Mouse (Mus musculus) frontal cortex, adult (tissue): ENCODE results near the gene Hjurp.
A peak's percentile ranks its signal among the peaks of the same experiment; 100 is the strongest.

Experiments used
- ATAC-seq: cut with Nextera tagmentation; 2 replicates; pipeline ENCODE4 v1.9.2; 2017; ENCODE audit warnings: mild to moderate bottlenecking, moderate library complexity, mixed read lengths; ENCODE audit not compliant: low TSS enrichment

Hjurp gene

GRCm38 (mm10) chr1:88262255-88262654 lies 15.2 kb downstream of the Hjurp start:
- ATAC-seq, result no peak

GRCm38 (mm10) chr1:88261706-88262105 lies 15.7 kb downstream of the Hjurp start:
- no peak for ATAC-seq

DNA sequence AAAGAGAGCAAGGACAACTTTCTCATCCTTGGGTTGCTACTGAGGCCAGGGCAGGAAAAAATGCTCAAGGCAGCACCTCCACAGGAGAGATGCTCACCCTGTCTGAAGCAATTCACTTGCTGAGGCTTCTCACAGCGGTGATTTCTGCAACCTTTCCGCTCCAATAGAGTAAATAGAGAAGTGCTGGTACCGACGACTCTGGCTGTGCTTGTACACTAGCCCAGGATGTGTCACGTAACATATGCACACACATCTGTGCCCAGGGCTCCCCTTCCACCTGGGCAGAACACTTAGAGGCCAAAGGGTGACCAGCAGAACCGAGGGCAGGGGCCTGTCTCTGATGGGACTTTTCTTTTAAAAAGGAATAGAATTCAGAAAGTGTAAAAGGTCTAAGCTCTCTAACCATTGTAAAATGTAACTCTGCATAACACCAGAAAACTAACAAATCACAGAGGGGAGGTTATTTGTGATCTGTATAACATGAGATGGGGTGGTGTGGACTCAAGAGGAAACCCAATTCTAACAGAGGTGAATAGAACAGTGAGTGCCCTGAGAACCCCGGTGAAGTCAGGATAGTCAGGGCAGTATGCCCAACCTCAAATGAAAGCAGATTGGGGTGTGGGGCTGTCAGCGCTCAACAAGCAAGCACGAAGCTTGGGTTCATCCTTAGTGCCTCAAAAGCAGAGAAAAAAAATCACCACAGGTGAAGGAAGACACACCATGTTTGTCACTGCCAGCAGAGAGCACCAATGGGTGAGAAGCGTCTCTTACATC lies 16.6 kb downstream of the Hjurp start:
- no peak for ATAC-seq

GRCm38 (mm10) chr1:88260114-88260513 lies 17.3 kb downstream of the Hjurp start:
- ATAC-seq, result no peak

- no peak for ATAC-seq
These were observed 17.8 kb downstream of the Hjurp start for GRCm38 (mm10) chr1:88259643-88260024.

- peak; percentile 18; the same call in 1 of the 2 replicates for ATAC-seq
These were observed 18.4 kb downstream of the Hjurp start for GRCm38 (mm10) chr1:88258881-88259642.

GRCm38 (mm10) chr1:88258361-88258760 lies 19.1 kb downstream of the Hjurp start:
- no peak for ATAC-seq

DNA sequence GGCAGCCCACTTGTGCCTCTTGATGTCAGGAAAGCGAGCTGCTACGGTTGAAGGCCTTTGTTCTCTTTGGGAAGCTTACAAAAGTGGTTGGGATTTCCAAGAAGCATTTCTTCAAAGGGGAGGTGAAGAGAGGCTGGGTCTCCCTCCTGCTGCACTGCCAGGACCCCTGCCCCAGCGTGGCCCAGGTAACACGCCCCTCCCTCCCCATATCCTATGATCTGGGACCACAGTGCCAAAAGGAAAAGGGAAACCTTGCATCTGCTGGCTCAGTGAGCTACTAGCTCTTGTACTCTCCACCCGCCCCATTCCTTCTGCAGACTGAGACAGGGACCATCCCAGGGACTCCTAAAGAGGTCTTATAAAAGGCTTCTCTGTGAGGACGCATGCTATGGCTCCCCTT lies 19.8 kb downstream of the Hjurp start:
- no peak for ATAC-seq

GRCm38 (mm10) chr1:88256886-88257663 lies 20.4 kb downstream of the Hjurp start:
- no peak for ATAC-seq

DNA sequence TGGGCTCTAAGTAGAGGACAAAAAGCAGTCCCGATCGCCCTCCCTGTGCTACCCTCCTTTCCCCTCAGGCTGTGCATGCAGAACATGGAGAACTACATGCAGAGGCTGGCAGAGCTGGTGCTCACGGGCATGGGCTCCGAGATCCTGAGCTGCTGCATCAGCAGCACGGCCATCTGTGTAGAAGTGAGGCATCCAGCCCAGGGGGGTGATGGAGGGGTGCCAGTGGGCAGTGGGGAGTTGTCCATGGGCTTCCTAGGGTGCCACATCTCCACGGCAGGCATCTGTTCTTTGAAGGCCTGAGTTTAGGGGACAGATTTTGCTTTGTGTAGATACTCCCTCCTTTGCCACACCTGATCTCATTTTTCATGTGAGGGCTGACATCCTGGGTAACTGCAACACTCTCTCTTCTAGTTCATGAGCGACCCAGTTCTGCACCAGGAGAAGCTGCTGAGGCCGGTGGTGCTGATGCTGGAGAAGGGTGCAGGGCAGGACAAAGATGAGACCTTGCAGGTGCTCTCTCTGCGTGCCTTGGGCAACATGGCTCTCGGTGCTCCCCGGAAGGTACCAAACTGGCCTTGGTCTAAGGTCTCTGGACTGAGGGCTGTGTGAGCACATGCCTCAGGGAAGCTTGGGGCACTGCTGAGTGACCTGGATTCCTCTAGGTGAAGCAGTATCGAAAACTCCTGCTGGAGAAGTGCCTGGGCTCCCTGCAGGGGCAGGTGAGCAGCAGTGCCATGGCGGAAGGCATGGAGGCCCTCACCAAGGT lies 21.3 kb downstream of the Hjurp start:
- ATAC-seq, result no peak; the same call in 1 of the 2 replicates

GRCm38 (mm10) chr1:88255466-88255857 lies 22.0 kb downstream of the Hjurp start:
- ATAC-seq, result no peak

DNA sequence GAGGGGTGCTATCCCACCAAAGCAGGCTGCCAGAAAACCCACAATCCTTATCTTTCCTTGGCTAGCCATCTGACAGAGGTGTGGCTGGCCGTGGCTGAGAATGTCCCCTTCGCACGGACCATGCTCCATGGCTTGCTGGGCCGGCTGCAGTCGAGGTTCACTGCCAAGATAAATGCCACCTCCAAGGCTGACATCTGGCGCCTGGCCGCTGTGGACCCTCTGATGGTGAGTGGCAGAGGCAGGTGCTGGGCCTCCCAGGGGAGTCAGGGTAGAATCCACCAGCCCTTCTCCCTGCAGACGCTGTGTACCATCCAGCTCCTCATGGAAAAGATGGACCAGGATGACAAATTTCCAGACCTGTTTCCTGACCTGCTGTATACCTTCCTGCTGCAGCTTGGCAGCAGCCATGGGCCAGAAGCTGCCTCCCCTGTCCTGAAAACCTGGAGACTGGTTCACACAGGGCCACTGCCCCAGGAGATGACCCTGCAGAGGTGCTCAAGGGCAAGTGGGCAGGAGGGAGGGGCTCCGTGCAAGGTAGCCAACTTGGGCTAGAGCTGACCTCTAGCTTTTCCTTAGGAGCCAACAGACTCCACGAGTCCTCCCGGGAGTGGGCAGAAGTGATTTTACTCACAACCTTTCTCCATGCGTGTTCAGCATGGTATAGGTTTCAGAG lies 22.5 kb downstream of the Hjurp start:
- no peak for ATAC-seq

DNA sequence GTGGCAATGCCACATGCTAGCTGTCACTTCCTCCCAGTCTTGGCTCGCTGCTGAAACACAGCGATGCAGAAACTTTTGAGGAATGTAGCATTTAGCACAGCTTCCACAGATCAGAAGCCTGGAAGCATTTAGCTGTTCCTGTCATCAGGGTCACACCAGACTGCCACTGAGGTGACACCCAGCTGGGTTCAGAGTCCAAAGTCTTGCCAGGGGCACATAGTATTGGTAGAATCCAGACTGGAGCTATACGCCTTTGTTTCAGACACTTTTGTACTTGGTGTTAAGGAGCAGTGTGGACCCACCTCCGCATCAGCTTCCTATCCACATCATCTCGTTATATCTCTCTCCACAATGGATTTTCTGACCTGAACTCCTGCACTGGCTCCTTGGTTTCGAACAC lies 23.9 kb downstream of the Hjurp start:
- no peak for ATAC-seq

DNA sequence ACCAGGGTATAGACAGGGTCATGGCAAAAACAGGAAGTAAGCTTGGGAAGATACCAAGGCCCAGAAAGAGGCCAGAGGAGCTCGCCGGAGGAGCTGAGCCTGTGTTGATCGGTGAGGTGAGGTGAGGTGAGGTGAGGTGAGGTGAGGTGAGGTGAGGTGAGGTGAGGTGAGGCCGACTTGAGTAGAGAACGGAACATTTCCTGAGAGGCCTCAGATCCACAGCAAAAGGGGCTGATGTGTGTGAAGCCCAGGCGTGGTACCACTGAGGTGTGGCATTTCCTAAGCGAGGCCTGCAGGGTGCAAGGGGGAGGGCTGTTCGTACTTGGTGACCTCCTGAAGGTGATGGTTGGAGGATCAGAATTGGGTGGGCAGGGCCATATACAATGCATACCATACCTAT lies 24.3 kb downstream of the Hjurp start:
- no peak for ATAC-seq

DNA sequence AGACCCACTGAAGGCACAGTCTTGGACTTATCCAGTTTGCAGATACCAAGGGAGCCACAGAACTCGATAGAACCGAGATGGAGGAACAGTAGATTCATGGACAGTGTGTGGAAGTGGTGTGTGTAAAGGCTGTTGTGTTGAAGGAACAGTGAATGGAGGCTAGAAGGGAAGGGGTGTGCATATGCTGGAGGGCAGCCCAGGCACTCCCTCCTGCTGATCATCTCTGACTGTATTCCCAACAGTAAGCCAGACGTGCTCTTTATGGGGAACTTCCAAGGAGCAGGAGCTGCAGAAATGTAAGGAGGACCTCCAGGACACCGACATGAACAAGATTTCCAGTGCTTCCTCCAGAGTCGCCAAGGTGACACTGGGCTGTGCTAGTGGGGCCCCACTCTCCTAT lies 27.4 kb downstream of the Hjurp start:
- ATAC-seq, result no peak

DNA sequence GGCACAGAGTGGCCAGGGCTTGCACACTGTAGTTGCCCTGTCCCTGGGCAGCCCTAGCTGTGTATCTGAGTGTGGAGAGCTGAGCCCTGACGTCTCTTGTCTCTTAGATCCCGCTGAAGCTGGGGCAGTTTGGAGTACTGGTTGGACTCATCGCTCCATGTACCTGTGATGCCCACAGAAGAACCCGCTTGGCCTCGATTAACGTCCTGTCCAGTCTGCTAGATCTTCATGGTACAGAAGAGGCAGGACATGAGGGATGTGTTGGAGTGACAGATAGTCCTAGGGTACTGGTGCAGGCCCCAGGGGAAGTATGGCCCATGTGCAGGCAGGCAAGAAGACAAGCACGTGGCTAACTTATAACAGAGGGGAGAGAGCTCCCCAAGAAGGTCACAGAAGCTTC lies 27.8 kb downstream of the Hjurp start:
- no peak for ATAC-seq

- no peak for ATAC-seq
These were observed 28.8 kb downstream of the Hjurp start for GRCm38 (mm10) chr1:88248658-88249057.

DNA sequence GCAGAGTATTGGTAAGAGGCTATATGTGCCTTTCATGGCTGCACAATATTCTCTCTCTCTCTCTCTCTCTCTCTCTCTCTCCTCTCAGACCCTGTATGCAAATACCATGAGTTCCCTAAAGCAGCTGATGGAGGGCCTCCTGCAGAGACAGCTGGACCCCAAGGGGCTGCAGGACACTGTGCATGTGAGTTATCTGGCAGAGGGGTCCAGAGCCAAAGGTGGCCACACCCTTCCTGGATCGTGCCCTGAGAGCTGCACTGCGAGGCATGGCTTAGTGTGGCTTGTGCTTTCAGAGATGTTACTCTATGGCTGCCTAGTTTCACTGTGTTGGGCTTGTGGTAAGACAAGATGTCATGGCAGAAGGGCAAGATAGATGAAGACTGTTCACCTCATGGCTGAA lies 29.8 kb downstream of the Hjurp start:
- no peak for ATAC-seq

DNA sequence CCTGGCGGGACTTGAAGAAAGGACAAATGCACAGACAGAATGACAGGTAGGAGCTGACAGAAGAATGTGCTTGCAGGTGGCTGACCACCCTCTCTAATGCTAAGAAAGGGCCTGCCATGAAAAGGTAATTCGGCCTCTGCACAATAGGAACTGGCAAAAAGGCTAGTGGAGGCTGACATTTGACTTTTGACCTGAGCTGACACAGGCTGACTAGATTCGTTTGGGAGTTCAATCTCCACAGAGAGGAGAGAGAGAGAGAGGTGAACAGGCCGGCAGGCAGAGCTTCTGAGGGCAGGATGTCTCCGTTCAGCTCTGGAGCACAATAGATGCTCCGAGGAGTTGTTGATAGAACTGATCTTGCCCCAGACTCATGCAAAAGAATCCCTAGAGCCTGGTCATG lies 31.0 kb downstream of the Hjurp start:
- no peak for ATAC-seq

DNA sequence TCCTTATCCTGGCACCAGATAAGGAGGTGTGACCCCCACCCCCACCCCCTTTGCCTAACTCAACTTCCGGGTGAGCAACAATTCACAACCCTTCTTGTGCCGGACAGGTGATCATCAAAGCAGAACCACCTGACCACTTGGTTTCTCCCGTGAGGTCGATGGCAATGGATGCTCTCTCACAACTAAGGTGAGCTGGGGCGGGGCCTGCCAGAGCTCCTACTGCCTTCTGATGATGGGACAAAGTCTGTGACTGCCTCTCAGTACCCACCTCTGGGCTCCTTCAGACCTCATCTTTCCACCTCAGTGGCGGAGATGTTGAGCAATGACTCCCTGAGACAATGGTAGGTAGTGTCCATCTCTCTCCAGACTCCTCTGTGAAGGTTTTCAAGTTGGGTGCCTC lies 31.6 kb downstream of the Hjurp start:
- no peak for ATAC-seq

DNA sequence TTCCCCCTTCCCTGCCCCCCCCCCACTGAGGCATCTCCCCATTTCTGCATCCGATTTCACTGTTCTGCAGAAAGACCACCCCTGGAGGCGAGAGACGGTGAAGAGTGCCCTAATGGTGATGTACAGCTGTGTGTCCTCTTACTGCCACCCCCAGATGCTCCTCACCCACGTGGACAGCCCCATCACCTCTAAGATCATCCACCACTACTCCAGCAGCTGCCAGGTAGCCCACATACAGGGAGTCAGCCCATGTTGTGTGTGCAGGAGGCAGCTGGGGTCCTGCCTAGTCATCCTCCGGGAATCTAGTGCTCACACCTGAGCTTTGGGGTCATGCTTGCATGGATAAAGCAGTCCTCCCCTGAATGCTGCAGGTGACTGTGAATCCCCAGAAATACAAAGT lies 33.6 kb downstream of the Hjurp start:
- no peak for ATAC-seq
